Mouse (Mus musculus) liver, embryonic 12.5 days (tissue): ENCODE results near the gene Lzts3. TPM values are rescaled to one million over a fixed set of nuclear protein-coding genes. Genes with fewer than 3 reads are reported as not detected.

ENCODE experiments used
- ATAC-seq: fragments of 200-750 bp; cut with Nextera tagmentation; 2 replicates; pipeline ENCODE4 v1.8.0; 2017; ENCODE audit warnings: moderate number of reproducible peaks, mild to moderate bottlenecking, moderate library complexity
- H3K27ac ChIP-seq: fragments of 300-500 bp; sonication (generic); 2 replicates; pipeline ENCODE4 v1.5.1; 2016; ENCODE audit warnings: mild to moderate bottlenecking
- H3K27me3 ChIP-seq: fragments of 300-500 bp; sonication (generic); replicated peaks from 2 replicates; pipeline ENCODE4 v1.6.1; 2016; ENCODE audit warnings: mild to moderate bottlenecking, moderate library complexity
- H3K36me3 ChIP-seq: fragments of 300-500 bp; sonication (generic); 2 replicates; pipeline ENCODE4 v1.6.1; 2016; ENCODE audit warnings: mild to moderate bottlenecking, moderate library complexity
- H3K4me1 ChIP-seq: fragments of 300-500 bp; sonication (generic); 2 replicates; pipeline ENCODE4 v1.6.1; 2016
- H3K4me2 ChIP-seq: fragments of 300-500 bp; sonication (generic); 2 replicates; pipeline ENCODE4 v1.6.1; 2016; ENCODE audit warnings: mild to moderate bottlenecking, moderate library complexity
- H3K4me3 ChIP-seq: fragments of 300-500 bp; sonication (generic); 2 replicates; pipeline ENCODE4 v1.5.1; 2016; ENCODE audit warnings: mild to moderate bottlenecking, moderate library complexity
- H3K9ac ChIP-seq: fragments of 300-500 bp; sonication (generic); 2 replicates; pipeline ENCODE4 v1.6.1; 2016; ENCODE audit warnings: mild to moderate bottlenecking, moderate library complexity
- H3K9me3 ChIP-seq: fragments of 300-500 bp; sonication (generic); replicated peaks from 2 replicates; pipeline ENCODE4 v1.6.1; 2016; ENCODE audit warnings: mild to moderate bottlenecking, moderate library complexity
- WGBS: fragments of 180-500 bp; shearing (Covaris S2); methylation state at CpG from one replicate; pipeline ENCODE4 v1.1.7; 2016; ENCODE audit not compliant: insufficient replicate concordance; 5-methylcytosine and 5-hydroxymethylcytosine counted together
- polyA plus RNA-seq: library from polyadenylated mRNA; unstranded; fragments of >200 nt; fragmentation: Nextera tagmentation; extraction: Ambion mirVana; gene quantifications from 2 replicates; pipeline ENCODE4 v1.2.1, GENCODE M21; 2016

Gene Lzts3
- polyA plus RNA-seq, 1 experiment from 2014 or later, result 1.7 TPM

DNA sequence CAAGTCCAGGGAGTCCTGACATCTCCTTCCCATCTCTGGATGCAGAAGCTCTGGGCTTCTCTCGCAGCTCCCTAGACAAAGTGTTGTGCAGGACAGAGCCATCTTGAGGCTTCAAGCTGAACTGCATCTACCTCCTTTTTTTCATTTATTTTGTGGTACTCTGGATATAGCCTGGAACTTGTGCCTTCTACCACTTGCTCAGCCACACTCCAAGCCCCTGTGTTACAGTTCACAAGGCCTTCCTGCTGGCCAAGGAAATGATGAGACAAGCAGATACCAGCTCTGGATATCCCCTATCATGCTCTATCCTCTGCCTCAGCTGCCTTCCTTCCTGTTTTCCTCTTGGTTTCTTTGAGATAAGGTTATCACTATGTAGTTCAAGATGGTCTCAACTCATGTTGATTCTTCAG is 45.0 kb downstream of the Lzts3 start:
- Histone ChIP-seq H3K4me3 (no peak overlapping the region), H3K27me3 (no peaks in the 10 kb centered on the region), H3K9me3 (no peaks in the 10 kb centered on the region), H3K4me2 (no peak overlapping the region), H3K4me1 (peaks cover 25% of the 10 kb centered on the region), H3K9ac (no peak overlapping the region), H3K27ac (no peak overlapping the region), H3K36me3 (peaks cover 84% of the 10 kb centered on the region)
- peak; percentile 62 for ATAC-seq
- 40% methylated on average over 1 of the region's 1 CpGs for WGBS

DNA sequence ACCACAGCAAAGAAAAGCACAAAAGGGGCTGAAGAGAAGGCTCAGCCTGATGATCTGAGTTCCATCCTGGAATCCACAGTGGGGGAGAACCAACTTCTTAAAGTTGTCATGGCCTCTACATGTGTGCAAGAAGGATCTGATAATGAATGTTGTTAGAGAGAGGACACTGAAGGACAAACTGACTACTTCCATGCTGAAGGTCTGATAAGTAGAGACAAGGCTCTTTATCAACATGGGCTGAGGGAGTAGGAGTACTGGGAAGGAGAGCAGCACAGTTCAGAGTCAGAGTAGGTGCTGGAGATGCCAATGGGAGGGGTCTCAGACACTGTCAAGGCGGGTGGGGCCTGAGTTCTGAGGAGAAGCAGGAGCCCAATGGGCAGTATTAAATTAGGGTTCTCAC is 47.0 kb downstream of the Lzts3 start:
- no peak overlapping the region for H3K9ac ChIP-seq
- peaks cover 25% of the 10 kb centered on the region for H3K4me1 ChIP-seq

DNA sequence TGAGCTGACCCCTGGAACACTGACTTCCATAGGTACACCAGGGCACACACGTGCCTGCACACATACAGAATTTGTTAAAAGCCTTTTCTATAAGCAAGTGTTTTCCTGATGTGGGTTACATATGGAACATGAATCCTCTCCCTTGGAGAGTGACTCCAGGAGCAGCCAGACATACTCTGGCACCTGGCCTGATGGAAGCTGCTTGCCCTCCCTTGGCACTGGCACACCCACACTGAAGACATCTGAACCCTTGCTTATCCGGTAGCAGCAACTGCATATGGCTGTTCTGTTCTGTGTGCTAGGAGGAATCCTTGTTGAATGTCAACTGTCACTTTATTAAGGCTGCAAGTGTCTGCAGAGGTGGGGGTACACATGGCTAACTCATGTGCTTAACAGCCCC is 51.6 kb downstream of the Lzts3 start:
- peaks cover 43% of the 10 kb centered on the region for H3K36me3 ChIP-seq
- no peaks in the 10 kb centered on the region for H3K27me3 ChIP-seq
- no peak overlapping the region for H3K4me3 ChIP-seq
- no peak overlapping the region for H3K27ac ChIP-seq
- H3K9ac ChIP-seq, result no peak overlapping the region
- H3K4me1 ChIP-seq, result peaks cover 7% of the 10 kb centered on the region
- WGBS, result 79% methylated on average over 2 of the region's 2 CpGs
- no peak for ATAC-seq
- no peak overlapping the region for H3K4me2 ChIP-seq
- H3K9me3 ChIP-seq, result no peaks in the 10 kb centered on the region

More for the DNA sequence above, 47.0 kb downstream of the Lzts3 start:
- H3K36me3 ChIP-seq, result peaks cover 83% of the 10 kb centered on the region
- H3K9me3 ChIP-seq, result no peaks in the 10 kb centered on the region
- H3K27ac ChIP-seq, result no peak overlapping the region
- H3K4me2 ChIP-seq, result no peak overlapping the region
- H3K27me3 ChIP-seq, result no peaks in the 10 kb centered on the region
- no peak for ATAC-seq
- H3K4me3 ChIP-seq, result no peak overlapping the region
- 57% methylated on average over 1 of the region's 1 CpGs for WGBS

DNA sequence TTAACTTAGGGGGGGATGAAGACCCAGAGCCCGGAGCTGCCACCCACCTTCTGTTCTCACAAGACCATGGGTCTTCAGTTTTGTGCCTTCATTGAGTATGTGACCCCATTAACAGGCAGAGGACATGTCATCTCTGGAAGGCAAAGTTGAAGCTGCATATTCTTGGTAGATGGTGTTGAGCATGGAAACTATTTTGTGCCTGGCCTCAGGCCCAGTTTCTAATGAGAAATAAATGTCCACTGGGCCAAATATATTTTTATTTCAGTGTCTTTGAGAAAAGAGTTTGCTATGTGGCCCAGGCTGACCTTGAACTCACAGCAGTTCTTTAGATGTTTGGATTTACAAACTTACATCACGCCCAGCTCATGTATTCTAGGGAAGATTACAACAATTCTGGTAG is 52.8 kb downstream of the Lzts3 start:
- Histone ChIP-seq H3K27me3 (0 out of 2 replicates have a peak, but pooled peaks cover 11% of the 10 kb centered on the region), H3K9me3 (no peaks in the 10 kb centered on the region), H3K9ac (no peak overlapping the region), H3K4me3 (no peak overlapping the region), H3K4me1 (no peaks in the 10 kb centered on the region), H3K4me2 (no peak overlapping the region), H3K27ac (no peak overlapping the region), H3K36me3 (peaks cover 31% of the 10 kb centered on the region)
- ATAC-seq, result no peak
- 84% methylated on average over 2 of the region's 2 CpGs for WGBS

DNA sequence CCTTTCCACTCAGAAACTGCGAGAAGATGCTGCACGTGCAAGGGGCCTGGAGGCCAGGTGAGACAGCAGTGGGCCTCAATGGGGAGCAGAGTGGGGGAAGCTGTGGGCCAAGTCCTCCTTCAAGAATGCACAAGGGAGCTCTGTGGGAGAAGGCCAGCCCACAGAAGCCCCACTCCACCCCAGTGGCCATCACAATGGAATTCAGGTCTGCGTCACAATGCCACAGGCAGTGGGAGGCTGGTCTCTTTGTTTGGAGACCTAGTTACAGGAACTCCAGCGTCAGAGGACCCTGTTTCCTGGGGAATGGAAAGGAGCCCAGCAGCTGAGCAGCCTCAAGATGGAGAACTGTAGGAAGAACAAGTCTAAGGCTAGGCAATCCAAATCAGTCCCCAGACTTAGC is 53.4 kb downstream of the Lzts3 start:
- Histone ChIP-seq H3K4me2 (no peak overlapping the region), H3K9ac (no peak overlapping the region), H3K4me3 (no peak overlapping the region), H3K27me3 (peaks cover 17% of the 10 kb centered on the region), H3K4me1 (no peaks in the 10 kb centered on the region), H3K27ac (no peak overlapping the region), H3K36me3 (peaks cover 26% of the 10 kb centered on the region), H3K9me3 (no peaks in the 10 kb centered on the region)
- ATAC-seq, result no peak
- 71% methylated on average over 4 of the region's 4 CpGs for WGBS

DNA sequence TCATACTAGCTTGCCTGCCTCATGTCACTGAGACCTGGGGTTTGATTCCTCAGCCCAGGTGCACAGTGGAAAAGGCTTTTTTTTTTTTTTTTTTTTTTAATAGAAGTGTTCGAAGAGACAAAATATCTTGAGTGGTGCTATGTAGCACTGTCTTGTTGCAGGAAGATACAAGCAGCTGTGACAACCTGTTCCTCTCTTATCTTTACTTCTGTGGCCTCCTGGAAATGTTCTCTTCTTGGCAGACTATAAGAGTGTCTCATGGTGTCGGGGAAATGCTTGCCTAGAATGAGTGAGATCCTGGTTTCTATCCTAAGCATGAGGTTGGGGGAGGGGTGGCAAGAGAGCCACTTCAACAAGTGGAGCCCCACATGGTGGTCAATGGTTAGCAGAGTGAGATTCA is 54.2 kb downstream of the Lzts3 start:
- Histone ChIP-seq H3K9ac (no peak overlapping the region), H3K36me3 (peaks cover 20% of the 10 kb centered on the region), H3K4me3 (no peak overlapping the region), H3K27ac (no peak overlapping the region), H3K9me3 (no peaks in the 10 kb centered on the region), H3K27me3 (peaks cover 25% of the 10 kb centered on the region), H3K4me1 (no peaks in the 10 kb centered on the region), H3K4me2 (no peak overlapping the region)
- ATAC-seq, result no peak
- 39% methylated on average over 2 of the region's 2 CpGs for WGBS

DNA sequence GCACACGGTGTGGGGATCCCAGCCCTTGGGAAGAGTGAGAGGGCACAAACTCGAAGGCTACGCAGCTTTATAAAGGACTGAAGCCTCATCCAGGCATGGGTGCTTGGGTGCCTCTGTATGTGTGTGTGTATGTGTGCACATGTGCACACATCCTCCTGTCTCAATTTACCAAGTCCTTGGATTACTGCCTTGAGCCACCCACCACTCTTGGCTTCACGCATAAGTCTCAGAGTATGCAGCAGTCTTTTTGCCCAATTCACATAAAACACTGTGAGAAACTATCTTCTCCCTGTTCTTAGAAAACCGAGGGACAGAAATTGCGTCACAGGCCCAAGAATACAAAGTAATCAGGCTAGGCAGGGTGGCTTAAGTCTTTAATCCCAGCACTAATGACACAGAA is 56.6 kb downstream of the Lzts3 start:
- Histone ChIP-seq H3K9ac (no peak overlapping the region), H3K27me3 (peaks cover 49% of the 10 kb centered on the region), H3K9me3 (no peaks in the 10 kb centered on the region), H3K4me1 (0 out of 2 replicates have a peak, but pooled peaks cover 2% of the 10 kb centered on the region), H3K4me2 (no peak overlapping the region), H3K27ac (no peak overlapping the region), H3K4me3 (no peak overlapping the region), H3K36me3 (peaks cover 4% of the 10 kb centered on the region)
- 60% methylated on average over 6 of the region's 6 CpGs for WGBS
- ATAC-seq, result no peak

DNA sequence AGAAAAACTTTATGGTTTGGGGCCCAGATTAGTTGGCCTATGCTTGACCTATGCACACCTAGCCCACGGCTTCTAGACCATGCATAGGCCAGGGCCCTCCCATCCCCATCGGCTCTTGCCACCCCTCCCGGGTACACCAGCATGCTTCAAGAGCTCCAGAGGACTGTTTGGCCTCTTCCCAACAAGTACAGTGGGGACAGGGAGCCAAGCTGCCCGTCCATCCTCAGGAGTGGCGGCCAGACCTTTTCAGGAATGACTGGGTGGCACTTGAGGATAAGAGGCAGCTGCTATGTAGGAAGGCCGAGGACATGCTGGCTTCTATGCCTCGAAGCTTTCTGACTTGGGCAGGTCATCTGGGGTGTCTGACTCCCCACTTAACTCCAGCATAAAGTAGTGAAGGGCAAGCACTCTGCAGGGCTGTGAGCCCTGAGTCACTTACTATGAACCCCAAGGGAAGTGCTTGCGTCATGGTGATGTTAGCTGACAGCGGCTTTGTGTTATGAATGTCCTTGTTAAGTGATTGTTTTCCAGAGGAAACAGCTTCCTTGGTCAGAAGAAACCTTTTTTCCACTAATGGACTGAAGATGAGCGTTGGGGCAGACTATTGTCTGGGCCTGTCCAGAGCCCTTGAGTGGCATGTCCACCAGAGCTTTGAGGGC is 58.6 kb downstream of the Lzts3 start:
- WGBS, result 62% methylated on average over 10 of the region's 10 CpGs
- no peak overlapping the region for H3K9ac ChIP-seq
- no peak for ATAC-seq
- H3K27me3 ChIP-seq, result peaks cover 69% of the 10 kb centered on the region
- no peaks in the 10 kb centered on the region for H3K9me3 ChIP-seq
- H3K4me3 ChIP-seq, result no peak overlapping the region
- H3K4me2 ChIP-seq, result no peak overlapping the region
- peaks cover 9% of the 10 kb centered on the region; the same call in 1 of the 2 replicates for H3K4me1 ChIP-seq
- H3K27ac ChIP-seq, result no peak overlapping the region
- no peaks in the 10 kb centered on the region for H3K36me3 ChIP-seq

Other genes starting within 250 kb of the Lzts3 start
- gene Cpxm1, start 245.2 kb downstream of the Lzts3 start, polyA plus RNA-seq, result 11.0 TPM in 2 replicates
- gene Gm28372, start 237.6 kb downstream of the Lzts3 start, polyA plus RNA-seq, result not detected in 2 replicates
- not detected in 2 replicates for gene 1700020A23Rik, start 237.5 kb downstream of the Lzts3 start, polyA plus RNA-seq
- gene Tmem239, start 236.3 kb downstream of the Lzts3 start, polyA plus RNA-seq, result not detected in 2 replicates
- 54.9 and 64.5 TPM in 2 replicates for gene Vps16, start 218.5 kb downstream of the Lzts3 start, polyA plus RNA-seq
- 5.2 and 5.7 TPM in 2 replicates for gene Pced1a, start 218.1 kb downstream of the Lzts3 start, polyA plus RNA-seq
- 51.3 and 57.7 TPM in 2 replicates for gene Ptpra, start 192.5 kb downstream of the Lzts3 start, polyA plus RNA-seq
- 77.5 and 79.8 TPM in 2 replicates for gene Mrps26, start 79.1 kb downstream of the Lzts3 start, polyA plus RNA-seq
- gene Oxt, start 66.6 kb downstream of the Lzts3 start, polyA plus RNA-seq, result not detected in 2 replicates
- not detected in 2 replicates for gene Avp, start 60.2 kb downstream of the Lzts3 start, polyA plus RNA-seq
- 16.1 and 16.9 TPM in 2 replicates for gene Fastkd5, start 12.8 kb downstream of the Lzts3 start, polyA plus RNA-seq
- gene Ubox5, start 12.8 kb downstream of the Lzts3 start, polyA plus RNA-seq, result 7.8 and 8.4 TPM in 2 replicates
- gene Ddrgk1, start 21.9 kb upstream of the Lzts3 start, polyA plus RNA-seq, result 46.1 and 48.7 TPM in 2 replicates
- gene Itpa, start 24.8 kb upstream of the Lzts3 start, polyA plus RNA-seq, result 69.9 and 75.2 TPM in 2 replicates
- 0.05 TPM in 1 of 2 replicates, not detected in the other for gene Slc4a11, start 54.7 kb upstream of the Lzts3 start, polyA plus RNA-seq